Mouse (Mus musculus): Measurements from ENCODE around the gene Selenos. TPM values are rescaled to one million over a fixed set of nuclear protein-coding genes. Genes with fewer than 3 reads are reported as not detected.

The Selenos gene
- 161 and 177 TPM in 2 replicates for total RNA-seq (2015)
- total RNA-seq (2017) = 126 and 144 TPM in 2 replicates

DNA sequence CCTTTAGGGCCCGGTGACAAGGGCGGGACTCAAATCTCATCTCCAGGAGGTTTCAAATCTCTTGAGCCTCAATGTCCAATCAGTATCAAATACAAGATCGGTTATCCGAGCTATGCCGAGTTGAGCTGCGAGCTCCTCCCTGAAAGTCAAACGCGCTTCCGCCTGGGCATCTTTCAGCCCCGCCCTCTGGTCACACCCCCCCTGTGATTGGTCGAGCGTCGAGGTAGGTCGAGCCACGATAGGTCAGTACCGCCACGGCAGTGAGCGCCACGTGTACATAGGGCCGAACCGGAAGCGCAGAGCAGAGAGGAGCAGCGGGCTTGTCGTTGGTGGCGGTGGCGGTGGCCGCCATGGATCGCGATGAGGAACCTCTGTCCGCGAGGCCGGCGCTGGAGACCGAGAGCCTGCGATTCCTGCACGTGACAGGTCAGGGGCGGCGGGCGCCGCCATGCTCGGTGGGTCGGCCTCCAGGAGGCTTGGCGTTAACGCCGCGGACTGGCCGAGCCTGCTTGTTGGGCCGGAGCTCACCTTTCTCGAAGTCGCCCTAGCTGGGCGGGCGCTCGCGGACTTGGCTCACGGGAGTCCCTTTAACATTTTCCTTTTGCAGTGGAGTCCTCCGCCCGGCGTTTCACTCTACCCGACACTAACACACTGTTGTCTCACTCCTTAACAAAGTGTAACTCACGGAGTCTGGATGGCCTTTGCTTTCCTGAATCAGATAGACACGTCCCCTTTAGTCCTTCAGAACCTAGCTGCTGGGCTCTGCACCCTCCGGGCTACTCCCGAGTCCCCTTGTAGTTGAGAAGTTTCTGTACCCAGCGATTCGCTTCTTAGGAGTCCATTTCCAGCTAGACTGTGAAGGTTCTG is at the start of gene Selenos:
Selenos (plus strand) TSS at position 286 of the 867 bp plus-strand sequence.
- ATAC-seq (replicated peaks; ENCODE audit: poor library complexity) = peak; percentile 96

- ATAC-seq (replicated peaks; ENCODE audit: poor library complexity) = no peak
Observed at GRCm38 (mm10) chr7:66036809-66037208, 42.6 kb upstream of the Selenos start.

DNA sequence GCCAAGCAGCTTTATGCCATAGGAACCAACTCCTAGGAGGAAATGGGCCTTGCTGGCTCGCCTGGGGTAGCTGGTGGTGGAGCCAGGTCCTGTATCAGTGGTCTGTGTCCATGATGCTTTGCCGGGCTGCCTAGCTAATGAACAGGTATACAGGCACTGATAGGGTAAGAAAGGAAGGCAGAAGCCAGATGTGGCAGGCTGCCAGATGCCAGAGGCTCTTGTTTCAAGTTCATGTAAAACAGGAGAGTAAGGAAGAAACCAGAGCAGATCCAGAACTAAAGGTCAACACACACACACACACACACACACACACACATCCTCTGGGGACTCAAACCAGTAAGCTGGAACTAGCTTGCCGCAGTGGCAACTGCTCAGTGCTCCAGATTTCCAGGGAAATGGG is 41.2 kb upstream of the Selenos start:
- no peak for ATAC-seq (replicated peaks; ENCODE audit: poor library complexity)

DNA sequence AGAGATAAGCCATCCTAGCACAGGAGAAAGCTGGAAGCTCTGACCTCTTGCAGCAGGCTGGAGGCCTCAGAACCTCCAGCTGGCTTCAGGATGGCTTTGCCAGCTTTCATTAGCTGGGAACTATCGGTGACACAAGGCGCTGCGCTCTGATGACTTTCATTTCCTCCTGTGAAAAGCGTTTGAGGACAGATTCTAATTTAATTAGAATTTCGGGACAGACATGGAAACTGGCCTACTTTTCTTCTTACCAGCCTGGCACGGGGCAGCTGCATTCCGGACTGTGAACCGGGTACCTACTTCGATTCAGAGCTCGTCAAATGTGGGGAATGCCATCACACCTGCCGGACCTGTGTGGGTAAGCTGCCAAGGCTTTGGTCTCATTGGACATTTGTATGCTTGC is 40.7 kb upstream of the Selenos start:
- ATAC-seq (replicated peaks; ENCODE audit: poor library complexity) = no peak

DNA sequence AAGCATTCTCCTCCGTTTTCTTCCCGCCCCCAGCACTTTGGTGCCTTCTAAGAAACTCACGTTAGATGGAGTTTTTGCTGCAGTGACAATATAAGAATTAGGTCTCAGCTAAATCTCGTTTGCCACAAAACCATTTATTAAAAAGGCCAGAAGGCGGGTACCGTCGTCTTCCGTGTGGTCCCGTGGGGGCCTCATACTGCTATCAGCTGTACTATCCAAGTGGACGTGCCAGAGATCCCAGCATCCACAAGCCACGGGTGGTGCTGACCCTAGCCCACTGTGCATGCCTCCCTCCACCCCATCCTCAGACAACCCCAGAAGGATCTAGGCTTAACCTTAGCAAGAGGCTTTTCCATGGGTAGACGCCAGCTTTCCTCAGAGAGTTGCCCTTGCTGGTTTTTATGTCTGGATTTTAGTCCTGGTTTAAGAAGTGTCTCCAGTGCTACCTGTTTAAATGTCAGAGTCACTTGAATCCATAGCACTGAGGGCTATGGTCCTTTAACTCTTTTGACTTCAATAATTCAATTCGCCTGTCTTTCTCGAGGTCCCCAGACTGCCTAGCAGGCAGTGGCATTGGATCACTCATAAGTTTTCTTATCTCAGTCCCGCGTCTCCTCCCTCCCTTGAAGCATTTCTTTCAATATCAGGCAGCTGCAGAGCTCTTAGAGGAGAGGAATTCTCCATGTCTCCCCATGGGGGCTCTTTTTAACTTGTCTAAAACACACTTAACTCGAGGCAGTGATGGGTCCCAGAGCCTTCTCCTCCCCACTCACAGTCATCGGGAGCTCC is 39.2 kb upstream of the Selenos start:
- peak; percentile 44 for ATAC-seq (replicated peaks; ENCODE audit: poor library complexity)

DNA sequence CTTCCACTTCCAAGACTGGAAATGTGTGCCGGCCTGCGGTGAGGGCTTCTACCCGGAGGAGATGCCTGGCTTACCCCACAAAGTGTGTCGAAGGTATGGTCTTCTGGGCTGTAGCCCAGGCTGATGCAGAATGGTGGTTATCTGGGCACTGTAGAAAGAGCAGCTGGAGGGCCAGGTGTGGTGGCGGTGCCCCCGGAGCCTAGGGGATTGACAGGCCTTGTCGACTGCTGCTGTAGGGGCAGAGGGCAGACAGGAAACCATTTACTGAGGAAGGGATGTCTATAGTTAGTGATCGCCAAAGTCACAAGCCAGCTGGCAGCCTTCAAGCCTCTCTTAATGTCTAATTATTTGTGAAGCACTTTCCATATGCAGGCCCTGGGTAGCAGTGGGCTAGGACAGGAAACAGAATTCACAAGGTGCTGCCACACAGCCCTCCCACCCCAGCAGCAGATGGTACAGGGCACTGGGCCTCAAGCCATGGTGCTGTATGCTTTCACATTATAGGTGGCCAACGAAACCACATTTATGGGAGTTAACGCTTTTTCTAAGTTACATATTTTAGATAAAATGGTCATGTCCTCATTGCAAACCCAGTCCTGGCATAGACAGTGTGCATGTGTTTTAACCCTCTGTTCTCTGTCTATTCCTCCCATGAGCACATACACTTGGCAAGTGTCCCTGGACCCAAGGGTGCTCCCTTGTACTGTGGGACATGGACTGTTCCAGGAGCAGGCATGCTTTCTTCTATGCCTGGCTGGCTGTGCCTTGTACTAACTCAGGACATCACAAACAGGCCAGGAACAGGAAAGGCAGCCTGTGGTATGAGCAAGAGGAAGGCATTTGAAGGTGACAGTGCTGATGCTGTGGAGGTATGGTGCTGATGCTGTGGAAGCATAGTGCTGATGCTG is 35.6 kb upstream of the Selenos start, which contains the start of gene Gm45213:
Gm45213 (plus strand) TSS at position 51 of the 908 bp plus-strand sequence.
- ATAC-seq (replicated peaks; ENCODE audit: poor library complexity) = no peak

DNA sequence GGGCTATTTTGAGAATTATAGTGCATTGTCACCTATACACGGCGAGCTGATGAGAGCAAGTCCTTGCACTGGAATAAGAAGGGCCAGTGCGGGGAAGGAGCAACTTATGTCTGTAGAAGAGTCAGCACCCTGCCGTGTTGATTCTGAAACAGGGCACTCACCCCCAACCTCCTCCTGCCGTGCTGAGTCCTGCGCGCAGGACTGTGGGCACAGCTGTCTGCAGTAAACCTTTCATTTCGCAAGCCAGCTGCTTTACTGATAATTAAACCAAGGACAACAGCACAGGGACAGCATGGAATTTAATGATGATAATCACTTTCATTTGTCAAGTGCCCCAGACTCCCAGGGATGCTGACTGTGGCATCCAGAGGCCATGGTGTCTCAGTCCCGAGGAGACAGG is 34.8 kb upstream of the Selenos start:
- no peak for ATAC-seq (replicated peaks; ENCODE audit: poor library complexity)

- no peak for ATAC-seq (replicated peaks; ENCODE audit: poor library complexity)
Observed at GRCm38 (mm10) chr7:66046921-66047918, 32.2 kb upstream of the Selenos start.

GRCm38 (mm10) chr7:66047975-66048374 is 31.5 kb upstream of the Selenos start:
- ATAC-seq (replicated peaks; ENCODE audit: poor library complexity) = no peak

DNA sequence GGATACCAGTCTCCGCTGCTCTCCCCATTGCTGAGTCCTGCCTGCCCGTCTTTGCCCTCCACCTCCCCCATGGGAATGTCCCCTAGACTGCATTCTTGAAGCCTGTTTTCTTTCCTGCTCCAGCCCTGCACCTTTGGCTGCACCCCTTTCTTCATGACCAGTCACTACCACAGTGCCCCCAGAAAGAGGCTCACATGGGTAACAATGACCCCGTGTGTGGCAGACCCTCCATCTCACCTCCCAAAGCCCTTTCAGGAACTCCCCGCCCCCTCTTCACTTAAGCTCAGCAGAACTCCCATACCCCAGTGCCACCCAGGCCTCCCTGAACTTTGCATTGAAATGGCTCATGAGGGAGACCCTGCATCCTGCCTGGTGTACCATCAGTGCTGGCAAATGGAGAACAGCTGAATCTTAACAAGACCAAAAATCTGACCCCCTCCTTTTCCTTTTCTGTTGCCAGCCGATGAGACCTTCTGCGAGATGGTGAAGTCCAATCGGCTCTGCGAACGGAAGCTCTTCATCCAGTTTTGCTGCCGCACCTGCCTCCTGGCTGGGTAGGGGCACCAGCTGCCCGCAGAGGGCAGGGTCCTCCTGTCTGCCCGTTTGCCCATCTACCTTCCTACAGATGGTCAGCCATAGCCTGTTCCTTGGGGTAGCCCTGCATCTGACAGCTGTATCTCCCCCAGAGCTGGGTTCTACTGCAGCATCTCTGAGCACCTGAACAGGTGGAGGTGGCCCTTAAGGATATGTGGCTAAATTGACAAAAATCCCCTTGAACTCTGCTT is 30.8 kb upstream of the Selenos start:
- ATAC-seq (replicated peaks; ENCODE audit: poor library complexity) = no peak

- no peak for ATAC-seq (replicated peaks; ENCODE audit: poor library complexity)
Observed at GRCm38 (mm10) chr7:66053946-66054483, 25.4 kb upstream of the Selenos start.

DNA sequence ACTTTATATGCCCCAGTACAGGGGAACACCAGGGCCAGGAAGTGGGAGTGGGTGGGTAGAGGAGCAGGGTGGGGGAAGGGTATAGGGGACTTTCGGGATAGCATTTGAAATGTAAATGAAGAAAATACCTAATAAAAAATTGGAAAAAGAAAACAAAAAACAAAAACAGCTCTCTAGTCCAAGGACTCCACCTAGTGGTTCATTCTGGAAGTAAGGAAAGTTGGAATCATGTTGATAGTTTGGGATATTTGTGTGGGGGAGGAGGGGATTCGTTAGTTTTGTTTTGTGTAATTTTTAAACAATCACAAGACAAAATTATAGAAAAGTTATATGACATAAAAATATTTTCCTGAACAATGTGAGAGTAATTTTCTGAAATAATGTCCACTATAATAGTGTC is 24.1 kb upstream of the Selenos start:
- ATAC-seq (replicated peaks; ENCODE audit: poor library complexity) = peak; percentile 46; the same call in 1 of the 2 replicates

GRCm38 (mm10) chr7:66058703-66059102 is 20.7 kb upstream of the Selenos start, which contains the start of gene Snrpa1:
Gene Snrpa1, plus strand, starts transcription at chr7:66059003.
- ATAC-seq (replicated peaks; ENCODE audit: poor library complexity) = no peak

DNA sequence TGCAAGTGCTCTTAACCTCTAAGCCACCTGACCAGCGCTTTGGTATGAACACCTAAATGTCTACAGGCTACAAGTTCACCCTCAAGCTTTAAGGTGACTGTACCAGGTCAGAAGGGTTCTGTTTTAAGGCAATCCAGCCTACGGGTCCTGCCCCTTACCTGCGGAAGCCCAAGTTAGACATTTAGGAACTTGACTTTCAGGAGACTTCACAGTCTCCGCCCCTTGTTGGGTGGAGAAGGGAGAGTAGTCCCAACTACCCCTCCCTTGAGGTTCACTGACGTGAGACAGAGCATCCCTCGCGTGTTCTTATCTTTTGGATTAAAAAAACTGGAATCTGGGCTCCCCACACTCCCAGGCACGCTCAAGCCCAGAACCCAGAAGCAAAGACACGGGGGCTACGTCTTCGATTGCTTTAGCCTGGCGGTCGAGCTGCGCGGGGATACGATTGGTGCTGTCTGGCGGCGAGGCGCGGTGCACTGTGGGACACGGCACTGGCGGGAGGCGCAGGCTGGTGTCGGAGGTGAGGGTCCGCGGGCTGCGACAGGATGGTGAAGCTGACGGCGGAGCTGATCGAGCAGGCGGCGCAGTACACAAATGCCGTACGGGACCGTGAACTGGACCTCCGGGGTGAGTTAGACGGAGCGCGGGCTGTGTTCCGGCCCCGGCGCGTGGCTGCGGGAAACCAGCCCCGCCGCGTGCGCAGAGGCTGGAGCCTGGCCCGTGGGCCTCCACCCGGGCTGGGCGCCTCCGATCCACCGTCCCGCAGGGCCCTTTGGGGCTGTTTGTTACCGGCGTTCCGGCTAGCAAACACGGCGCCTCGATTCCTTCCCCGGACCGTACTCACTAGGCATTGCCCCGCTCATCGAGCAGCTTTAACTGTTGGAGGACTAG is 19.1 kb upstream of the Selenos start:
- ATAC-seq (replicated peaks; ENCODE audit: poor library complexity) = peak; percentile 97

- ATAC-seq (replicated peaks; ENCODE audit: poor library complexity) = no peak
Observed at GRCm38 (mm10) chr7:66061057-66061456, 18.4 kb upstream of the Selenos start.

DNA sequence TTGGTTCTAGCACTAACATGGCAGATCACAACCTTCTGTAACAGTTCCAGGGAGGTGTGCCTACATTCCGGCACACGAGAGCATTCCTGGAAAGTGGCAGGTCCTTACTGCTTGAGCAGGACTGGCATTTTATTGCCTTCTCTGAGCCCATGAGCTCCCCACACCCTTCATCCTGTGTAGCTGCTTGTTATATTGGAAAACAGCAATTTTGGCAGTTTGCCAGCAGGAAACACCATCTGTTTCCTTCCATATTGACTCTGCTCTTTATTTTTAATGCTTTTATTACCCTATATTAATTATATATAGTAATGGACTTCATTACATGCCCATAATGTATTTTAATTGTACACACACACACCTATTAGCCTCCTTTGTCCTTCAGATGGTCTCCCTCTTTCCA is 3.0 kb upstream of the Selenos start:
- ATAC-seq (replicated peaks; ENCODE audit: poor library complexity) = no peak

DNA sequence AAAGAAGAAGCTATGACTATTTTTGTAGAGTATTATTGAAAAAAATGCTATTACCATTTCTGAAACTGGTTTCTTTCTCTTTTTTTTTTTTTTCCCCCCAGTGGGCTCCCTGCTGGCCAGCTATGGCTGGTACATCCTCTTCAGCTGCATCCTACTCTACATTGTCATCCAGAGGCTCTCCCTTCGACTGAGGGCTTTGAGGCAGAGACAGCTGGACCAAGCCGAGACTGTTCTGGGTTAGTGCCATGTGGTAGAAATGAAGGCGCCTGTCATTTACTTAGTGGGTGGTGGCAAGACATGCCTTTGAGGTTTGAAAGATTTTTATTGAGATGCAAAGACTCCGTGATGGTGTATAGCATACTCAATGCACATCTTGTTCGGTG is 773 bp downstream of the Selenos start:
- ATAC-seq (replicated peaks; ENCODE audit: poor library complexity) = peak; percentile 30; the same call in 1 of the 2 replicates
